Mouse (Mus musculus) embryonic facial prominence, embryonic 12.5 days (tissue): Measurements from ENCODE around the gene Ttc21b. TPM values are rescaled to one million over a fixed set of nuclear protein-coding genes. Genes with fewer than 3 reads are reported as not detected.

Experiments
- polyA plus RNA-seq: library from polyadenylated mRNA; unstranded; fragments of >200 nt; fragmentation: Nextera tagmentation; extraction: Ambion mirVana; gene quantifications from 2 replicates; pipeline ENCODE4 v1.2.1, GENCODE M21; 2016

Gene Ttc21b
- polyA plus RNA-seq, 1 experiment from 2014 or later = 18.7 TPM

Other genes with a start within 250 kb of the Ttc21b start
- gene Galnt3, start 131.6 kb downstream of the Ttc21b start, polyA plus RNA-seq = 3.4 and 3.9 TPM in 2 replicates
- 1.4 and 2.1 TPM in 2 replicates for gene Scn1a, start 184.2 kb upstream of the Ttc21b start, polyA plus RNA-seq